Mouse (Mus musculus): Measurements from ENCODE around the gene Tmed6. TPM values are rescaled to one million over a fixed set of nuclear protein-coding genes. Genes with fewer than 3 reads are reported as not detected.

Tmed6 gene
- polyA plus RNA-seq, 1 experiment: not detected

- no peak overlapping the region for H3K27ac ChIP-seq (ENCODE audit: insufficient read depth, low read length)
- H3K4me1 ChIP-seq (ENCODE audit: control insufficient read depth, insufficient read depth, low read length): no peaks in the 10 kb centered on the region; the same call in 1 of the 2 replicates
- H3K4me3 ChIP-seq (ENCODE audit: insufficient read depth, low read length): no peak overlapping the region
- peak; percentile 83 for TF ChIP-seq CTCF (IDR thresholded peaks at IDR 0.05; ENCODE audit: borderline replicate concordance, insufficient read depth, low read length)
- TF ChIP-seq POLR2A (IDR thresholded peaks at IDR 0.05; ENCODE audit: low read depth, low read length): no peak
Measured at GRCm38 (mm10) chr8:107104547-107104946, 39.1 kb upstream of the Tmed6 start.

GRCm38 (mm10) chr8:107100635-107101034 lies 35.2 kb upstream of the Tmed6 start:
- H3K27ac ChIP-seq (ENCODE audit: insufficient read depth, low read length): peak overlapping the region; percentile 78
- H3K4me3 ChIP-seq (ENCODE audit: insufficient read depth, low read length): no peak overlapping the region
- TF ChIP-seq CTCF (IDR thresholded peaks at IDR 0.05; ENCODE audit: borderline replicate concordance, insufficient read depth, low read length) (no peak), POLR2A (IDR thresholded peaks at IDR 0.05; ENCODE audit: low read depth, low read length) (no peak)
- H3K4me1 ChIP-seq (ENCODE audit: control insufficient read depth, insufficient read depth, low read length): no peaks in the 10 kb centered on the region

- Histone ChIP-seq H3K27ac (ENCODE audit: insufficient read depth, low read length) (peak within 1 kb of the TSS; percentile 57), H3K4me3 (ENCODE audit: insufficient read depth, low read length) (peak within 1 kb of the TSS; percentile 99), H3K4me1 (ENCODE audit: control insufficient read depth, insufficient read depth, low read length) (peaks cover 6% of the 10 kb centered on the region; the same call in 1 of the 2 replicates)
- TF ChIP-seq CTCF (IDR thresholded peaks at IDR 0.05; ENCODE audit: borderline replicate concordance, insufficient read depth, low read length) (no peak), POLR2A (IDR thresholded peaks at IDR 0.05; ENCODE audit: low read depth, low read length) (peak; percentile 54)
Measured at GRCm38 (mm10) chr8:107096366-107097036, 31.1 kb upstream of the Tmed6 start, which contains the start of gene Terf2. TSS of gene Terf2 (minus strand) at chr8:107096547.

- Histone ChIP-seq H3K27ac (ENCODE audit: insufficient read depth, low read length) (peak overlapping the region; percentile 57), H3K4me3 (ENCODE audit: insufficient read depth, low read length) (peak overlapping the region; percentile 99), H3K4me1 (ENCODE audit: control insufficient read depth, insufficient read depth, low read length) (peaks cover 6% of the 10 kb centered on the region; the same call in 1 of the 2 replicates)
- no peak for TF ChIP-seq CTCF (IDR thresholded peaks at IDR 0.05; ENCODE audit: borderline replicate concordance, insufficient read depth, low read length)
- no peak for TF ChIP-seq POLR2A (IDR thresholded peaks at IDR 0.05; ENCODE audit: low read depth, low read length)
Measured at GRCm38 (mm10) chr8:107095717-107096365, 30.4 kb upstream of the Tmed6 start.

- H3K27ac ChIP-seq (ENCODE audit: insufficient read depth, low read length): no peak overlapping the region
- TF ChIP-seq POLR2A (IDR thresholded peaks at IDR 0.05; ENCODE audit: low read depth, low read length) (no peak), CTCF (IDR thresholded peaks at IDR 0.05; ENCODE audit: borderline replicate concordance, insufficient read depth, low read length) (no peak)
- H3K4me1 ChIP-seq (ENCODE audit: control insufficient read depth, insufficient read depth, low read length): peaks cover 6% of the 10 kb centered on the region; the same call in 1 of the 2 replicates
- H3K4me3 ChIP-seq (ENCODE audit: insufficient read depth, low read length): no peak overlapping the region
Measured at GRCm38 (mm10) chr8:107090531-107090930, 25.1 kb upstream of the Tmed6 start.

- no peak for TF ChIP-seq POLR2A (IDR thresholded peaks at IDR 0.05; ENCODE audit: low read depth, low read length)
- TF ChIP-seq CTCF (IDR thresholded peaks at IDR 0.05; ENCODE audit: borderline replicate concordance, insufficient read depth, low read length): no peak
- Histone ChIP-seq H3K4me3 (ENCODE audit: insufficient read depth, low read length) (no peak overlapping the region), H3K27ac (ENCODE audit: insufficient read depth, low read length) (no peak overlapping the region), H3K4me1 (ENCODE audit: control insufficient read depth, insufficient read depth, low read length) (no peaks in the 10 kb centered on the region)
Measured at GRCm38 (mm10) chr8:107088526-107089063, 23.2 kb upstream of the Tmed6 start.

GRCm38 (mm10) chr8:107086018-107086417 lies 20.6 kb upstream of the Tmed6 start:
- Histone ChIP-seq H3K4me3 (ENCODE audit: insufficient read depth, low read length) (no peak overlapping the region), H3K27ac (ENCODE audit: insufficient read depth, low read length) (no peak overlapping the region), H3K4me1 (ENCODE audit: control insufficient read depth, insufficient read depth, low read length) (no peaks in the 10 kb centered on the region)
- TF ChIP-seq CTCF (IDR thresholded peaks at IDR 0.05; ENCODE audit: borderline replicate concordance, insufficient read depth, low read length): no peak
- TF ChIP-seq POLR2A (IDR thresholded peaks at IDR 0.05; ENCODE audit: low read depth, low read length): no peak

- no peaks in the 10 kb centered on the region for H3K4me1 ChIP-seq (ENCODE audit: control insufficient read depth, insufficient read depth, low read length)
- H3K27ac ChIP-seq (ENCODE audit: insufficient read depth, low read length): no peak overlapping the region
- no peak overlapping the region for H3K4me3 ChIP-seq (ENCODE audit: insufficient read depth, low read length)
- peak; percentile 34; the same call in 1 of the 2 replicates for TF ChIP-seq CTCF (IDR thresholded peaks at IDR 0.05; ENCODE audit: borderline replicate concordance, insufficient read depth, low read length)
- TF ChIP-seq POLR2A (IDR thresholded peaks at IDR 0.05; ENCODE audit: low read depth, low read length): no peak
Measured at GRCm38 (mm10) chr8:107085358-107085757, 19.9 kb upstream of the Tmed6 start.

GRCm38 (mm10) chr8:107076239-107076888 lies 10.9 kb upstream of the Tmed6 start:
- Histone ChIP-seq H3K4me3 (ENCODE audit: insufficient read depth, low read length) (no peak overlapping the region), H3K4me1 (ENCODE audit: control insufficient read depth, insufficient read depth, low read length) (no peaks in the 10 kb centered on the region), H3K27ac (ENCODE audit: insufficient read depth, low read length) (no peak overlapping the region)

More at GRCm38 (mm10) chr8:107076239-107076888, 10.9 kb upstream of the Tmed6 start:
- no peak for TF ChIP-seq POLR2A (IDR thresholded peaks at IDR 0.05; ENCODE audit: low read depth, low read length)
- TF ChIP-seq CTCF (IDR thresholded peaks at IDR 0.05; ENCODE audit: borderline replicate concordance, insufficient read depth, low read length): no peak
